Mouse (Mus musculus): ENCODE results near the gene Cct5. TPM values are rescaled to one million over a fixed set of nuclear protein-coding genes. Genes with fewer than 3 reads are reported as not detected.

The Cct5 gene
- polyA plus RNA-seq, 1 experiment from 2014 or later, result 673 TPM

DNA sequence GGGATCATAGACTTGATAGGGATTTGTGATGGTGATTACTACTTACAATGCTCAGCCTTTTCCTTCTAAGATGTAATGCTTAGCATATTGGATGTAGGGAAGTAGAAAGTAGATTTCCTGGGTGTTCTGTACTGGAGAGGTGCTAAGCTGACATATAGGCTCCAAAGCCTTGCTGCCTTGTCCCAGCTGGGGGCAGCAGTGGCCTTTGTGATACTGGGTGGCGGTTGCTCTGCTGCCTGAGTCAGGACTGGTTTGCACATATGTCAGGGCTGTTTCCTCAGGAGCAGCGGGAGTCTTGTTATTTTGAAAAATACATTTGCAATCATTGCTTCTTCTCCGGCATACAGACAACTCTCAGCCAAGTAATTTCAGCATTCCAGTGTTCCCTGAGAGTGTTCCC, 9.4 kb upstream of the Cct5 start:
- Histone ChIP-seq H3K9ac (ENCODE audit: low read length) (no peak overlapping the region), H3K36me3 (ENCODE audit: control insufficient read depth, insufficient read depth, low read length) (peaks cover 9% of the 10 kb centered on the region; the same call in 1 of the 2 replicates), H3K4me1 (ENCODE audit: control insufficient read depth, insufficient read depth, low read length) (no peaks in the 10 kb centered on the region), H3K27me3 (replicated peaks; ENCODE audit: control insufficient read depth, insufficient read depth, low read length) (no peaks in the 10 kb centered on the region), H3K27ac (ENCODE audit: low read depth, low read length) (no peak overlapping the region), H3K4me3 (ENCODE audit: low read depth, low read length) (no peak overlapping the region), H3K4me2 (ENCODE audit: low read length) (no peak overlapping the region), H3K9me3 (replicated peaks; ENCODE audit: control insufficient read depth, low read length) (no peaks in the 10 kb centered on the region)
- ATAC-seq, result peak; percentile 89
- peak; percentile 77 for DNase-seq (ENCODE audit: low spot score)
- WGBS, result 63% methylated on average over 3 of the region's 3 CpGs

DNA sequence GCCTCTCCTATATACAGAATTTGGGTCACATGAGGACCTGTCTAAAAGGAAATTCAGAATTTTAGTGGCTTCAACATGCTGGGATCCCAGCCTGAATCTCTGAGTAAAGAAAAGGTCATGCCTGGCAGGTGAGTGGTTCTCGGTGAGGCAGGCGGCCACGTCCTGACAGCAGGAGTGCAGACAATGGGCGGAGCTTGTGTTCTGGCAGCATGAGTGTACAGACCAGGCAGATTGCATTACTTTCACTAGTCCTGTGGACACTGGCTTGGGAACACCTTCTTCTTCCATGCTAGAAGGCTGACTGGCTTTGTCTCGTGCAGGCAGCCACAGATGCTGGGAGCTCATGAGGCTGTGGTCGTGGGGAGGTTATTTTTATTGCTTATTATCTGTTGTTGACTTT, 5.2 kb upstream of the Cct5 start:
- Histone ChIP-seq H3K9ac (ENCODE audit: low read length) (no peak overlapping the region), H3K4me3 (ENCODE audit: low read depth, low read length) (no peak overlapping the region), H3K9me3 (replicated peaks; ENCODE audit: control insufficient read depth, low read length) (no peaks in the 10 kb centered on the region), H3K4me2 (ENCODE audit: low read length) (no peak overlapping the region), H3K4me1 (ENCODE audit: control insufficient read depth, insufficient read depth, low read length) (peaks cover 7% of the 10 kb centered on the region), H3K27ac (ENCODE audit: low read depth, low read length) (no peak overlapping the region), H3K27me3 (replicated peaks; ENCODE audit: control insufficient read depth, insufficient read depth, low read length) (no peaks in the 10 kb centered on the region), H3K36me3 (ENCODE audit: control insufficient read depth, insufficient read depth, low read length) (peaks cover 7% of the 10 kb centered on the region; the same call in 1 of the 2 replicates)
- ATAC-seq, result no peak
- WGBS, result 75% methylated on average over 6 of the region's 6 CpGs
- no peak for DNase-seq (ENCODE audit: low spot score)

DNA sequence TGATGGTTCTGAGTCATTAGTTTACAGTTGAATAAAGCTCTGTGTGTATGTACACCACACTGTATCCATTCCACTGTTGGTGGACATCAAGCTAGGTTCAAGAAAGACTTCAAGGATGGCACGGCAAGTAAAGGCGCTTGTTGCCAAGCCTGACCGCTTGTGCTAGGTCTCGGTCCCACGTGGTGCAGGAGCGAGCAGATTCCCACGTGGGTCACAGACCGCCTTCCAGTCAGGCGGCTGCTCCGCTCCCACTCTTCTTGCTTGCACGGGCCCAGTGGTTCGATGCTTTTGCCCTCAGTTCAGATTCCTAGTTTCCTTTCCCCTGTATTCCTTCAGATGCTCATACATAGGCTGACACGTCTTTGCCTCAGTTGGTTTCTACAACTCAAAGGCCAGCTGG, 1.5 kb upstream of the Cct5 start:
- ATAC-seq (no peak), DNase-seq (ENCODE audit: low spot score) (no peak)
- Histone ChIP-seq H3K36me3 (ENCODE audit: control insufficient read depth, insufficient read depth, low read length) (0 out of 2 replicates have a peak, but pooled peaks cover 3% of the 10 kb centered on the region), H3K27ac (ENCODE audit: low read depth, low read length) (no peak overlapping the region; the same call in 1 of the 2 replicates), H3K4me3 (ENCODE audit: low read depth, low read length) (peak overlapping the region; percentile 92; the same call in 1 of the 2 replicates), H3K27me3 (replicated peaks; ENCODE audit: control insufficient read depth, insufficient read depth, low read length) (no peaks in the 10 kb centered on the region), H3K4me1 (ENCODE audit: control insufficient read depth, insufficient read depth, low read length) (peaks cover 27% of the 10 kb centered on the region), H3K4me2 (ENCODE audit: low read length) (peak overlapping the region; percentile 52), H3K9ac (ENCODE audit: low read length) (peak overlapping the region; percentile 96), H3K9me3 (replicated peaks; ENCODE audit: control insufficient read depth, low read length) (no peaks in the 10 kb centered on the region)
- WGBS, result 86% methylated on average over 13 of the region's 13 CpGs

DNA sequence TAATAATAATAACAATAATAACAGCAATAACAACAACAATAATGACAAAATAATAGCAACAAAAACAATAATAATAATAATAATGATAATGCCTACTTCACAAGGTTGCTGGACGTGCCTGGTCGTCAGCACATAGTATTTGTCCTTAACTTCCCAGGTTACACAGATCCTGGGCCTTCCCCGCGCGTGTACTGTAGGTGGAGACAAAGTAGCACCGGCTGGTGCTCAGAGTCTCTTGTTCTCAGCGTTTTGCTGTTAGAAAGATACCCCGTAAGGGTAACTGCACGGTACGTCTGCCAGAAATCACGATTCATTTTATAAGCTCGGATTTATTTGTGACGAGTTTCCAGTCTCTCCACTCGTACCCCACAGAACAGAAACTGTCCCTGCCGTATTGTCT, 822 bp upstream of the Cct5 start:
- 4% methylated on average over 15 of the region's 15 CpGs for WGBS
- Histone ChIP-seq H3K4me2 (ENCODE audit: low read length) (peak overlapping the region; percentile 52), H3K9me3 (replicated peaks; ENCODE audit: control insufficient read depth, low read length) (no peaks in the 10 kb centered on the region), H3K4me3 (ENCODE audit: low read depth, low read length) (peak overlapping the region; percentile 92), H3K27ac (ENCODE audit: low read depth, low read length) (peak overlapping the region; percentile 94), H3K36me3 (ENCODE audit: control insufficient read depth, insufficient read depth, low read length) (peaks cover 9% of the 10 kb centered on the region), H3K27me3 (replicated peaks; ENCODE audit: control insufficient read depth, insufficient read depth, low read length) (no peaks in the 10 kb centered on the region), H3K9ac (ENCODE audit: low read length) (peak overlapping the region; percentile 96), H3K4me1 (ENCODE audit: control insufficient read depth, insufficient read depth, low read length) (peaks cover 27% of the 10 kb centered on the region)
- DNase-seq (ENCODE audit: low spot score) (peak; percentile 87), ATAC-seq (peak; percentile 70)

DNA sequence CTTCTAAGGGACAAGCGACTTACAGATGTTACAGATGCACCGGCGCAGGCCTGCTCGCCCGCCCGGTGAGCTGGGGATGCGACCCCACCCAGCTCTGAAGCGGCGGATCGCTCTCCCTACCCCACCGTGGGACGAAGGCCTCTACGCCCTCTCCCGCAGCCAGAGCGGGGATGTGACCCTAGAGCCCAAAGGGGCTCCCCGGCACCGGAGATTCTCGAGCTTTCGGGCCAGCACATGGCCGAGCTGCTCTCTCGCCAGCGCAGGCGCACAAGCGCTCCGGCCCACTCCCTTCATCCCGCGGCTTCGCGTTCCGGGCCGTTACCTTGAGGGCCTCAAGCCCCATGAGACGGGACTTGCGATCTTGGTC, 342 bp downstream of the Cct5 start:
- peaks cover 27% of the 10 kb centered on the region for H3K4me1 ChIP-seq (ENCODE audit: control insufficient read depth, insufficient read depth, low read length)
- peak overlapping the region; percentile 96 for H3K4me2 ChIP-seq (ENCODE audit: low read length)

DNA sequence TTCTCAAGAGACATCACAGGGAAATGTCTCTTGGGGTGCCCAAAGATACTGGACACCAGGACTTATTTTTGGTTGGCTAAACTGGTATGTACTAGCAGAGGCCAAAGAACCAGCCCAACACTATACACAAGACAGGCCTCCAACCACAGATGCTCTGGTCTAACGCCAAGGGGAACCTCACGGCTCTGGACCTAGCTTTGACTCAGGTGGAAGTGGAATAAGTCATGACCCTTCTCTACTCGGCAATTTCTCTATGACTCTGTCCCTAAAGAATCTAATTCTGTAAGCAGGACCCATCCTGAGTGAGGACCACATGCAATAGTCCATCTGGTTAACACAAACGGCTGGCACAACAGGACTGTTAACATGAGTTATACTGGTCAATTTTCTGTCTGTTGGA, 1.8 kb downstream of the Cct5 start:
- no peaks in the 10 kb centered on the region for H3K27me3 ChIP-seq (replicated peaks; ENCODE audit: control insufficient read depth, insufficient read depth, low read length)
- H3K4me1 ChIP-seq (ENCODE audit: control insufficient read depth, insufficient read depth, low read length), result peaks cover 27% of the 10 kb centered on the region
- WGBS, result 74% methylated on average over 4 of the region's 4 CpGs
- no peak for DNase-seq (ENCODE audit: low spot score)
- ATAC-seq, result no peak
- H3K4me3 ChIP-seq (ENCODE audit: low read depth, low read length), result peak overlapping the region; percentile 92; the same call in 1 of the 2 replicates
- H3K9ac ChIP-seq (ENCODE audit: low read length), result no peak overlapping the region
- H3K36me3 ChIP-seq (ENCODE audit: control insufficient read depth, insufficient read depth, low read length), result peaks cover 34% of the 10 kb centered on the region
- no peaks in the 10 kb centered on the region for H3K9me3 ChIP-seq (replicated peaks; ENCODE audit: control insufficient read depth, low read length)
- no peak overlapping the region for H3K27ac ChIP-seq (ENCODE audit: low read depth, low read length)
- H3K4me2 ChIP-seq (ENCODE audit: low read length), result peak overlapping the region; percentile 96

More for the DNA sequence above, 342 bp downstream of the Cct5 start:
- Histone ChIP-seq H3K4me3 (ENCODE audit: low read depth, low read length) (peak overlapping the region; percentile 92), H3K9ac (ENCODE audit: low read length) (peak overlapping the region; percentile 96), H3K27me3 (replicated peaks; ENCODE audit: control insufficient read depth, insufficient read depth, low read length) (no peaks in the 10 kb centered on the region), H3K36me3 (ENCODE audit: control insufficient read depth, insufficient read depth, low read length) (peaks cover 20% of the 10 kb centered on the region), H3K9me3 (replicated peaks; ENCODE audit: control insufficient read depth, low read length) (no peaks in the 10 kb centered on the region), H3K27ac (ENCODE audit: low read depth, low read length) (peak overlapping the region; percentile 94)
- WGBS, result under 1% methylated on average over 33 of the region's 33 CpGs
- ATAC-seq (peak; percentile 74), DNase-seq (ENCODE audit: low spot score) (no peak)

DNA sequence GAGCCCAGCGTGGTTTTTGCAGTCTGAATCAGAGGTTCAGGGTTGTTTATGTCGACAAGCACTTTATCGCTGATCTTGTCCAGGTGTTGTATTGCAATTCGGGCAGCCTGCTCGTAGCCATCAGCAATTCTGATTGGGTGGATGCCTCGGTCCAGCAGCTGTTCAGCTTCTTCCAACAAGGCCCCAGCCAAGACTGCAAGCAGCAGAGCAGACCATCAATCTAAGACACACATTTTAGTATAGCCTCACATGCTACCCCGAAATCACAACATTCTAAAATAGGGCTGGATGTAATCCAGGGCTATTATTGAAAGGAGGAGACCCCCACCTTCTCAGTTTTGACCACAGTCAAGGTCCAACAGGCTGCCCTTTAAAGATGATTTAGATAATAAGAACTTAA, 6.0 kb downstream of the Cct5 start:
- ATAC-seq (no peak), DNase-seq (ENCODE audit: low spot score) (no peak)
- Histone ChIP-seq H3K4me2 (ENCODE audit: low read length) (no peak overlapping the region), H3K9me3 (replicated peaks; ENCODE audit: control insufficient read depth, low read length) (no peaks in the 10 kb centered on the region), H3K27me3 (replicated peaks; ENCODE audit: control insufficient read depth, insufficient read depth, low read length) (no peaks in the 10 kb centered on the region), H3K4me3 (ENCODE audit: low read depth, low read length) (no peak overlapping the region), H3K9ac (ENCODE audit: low read length) (no peak overlapping the region), H3K36me3 (ENCODE audit: control insufficient read depth, insufficient read depth, low read length) (peaks cover 75% of the 10 kb centered on the region), H3K27ac (ENCODE audit: low read depth, low read length) (no peak overlapping the region), H3K4me1 (ENCODE audit: control insufficient read depth, insufficient read depth, low read length) (peaks cover 19% of the 10 kb centered on the region; the same call in 1 of the 2 replicates)
- WGBS, result 95% methylated on average over 7 of the region's 7 CpGs

DNA sequence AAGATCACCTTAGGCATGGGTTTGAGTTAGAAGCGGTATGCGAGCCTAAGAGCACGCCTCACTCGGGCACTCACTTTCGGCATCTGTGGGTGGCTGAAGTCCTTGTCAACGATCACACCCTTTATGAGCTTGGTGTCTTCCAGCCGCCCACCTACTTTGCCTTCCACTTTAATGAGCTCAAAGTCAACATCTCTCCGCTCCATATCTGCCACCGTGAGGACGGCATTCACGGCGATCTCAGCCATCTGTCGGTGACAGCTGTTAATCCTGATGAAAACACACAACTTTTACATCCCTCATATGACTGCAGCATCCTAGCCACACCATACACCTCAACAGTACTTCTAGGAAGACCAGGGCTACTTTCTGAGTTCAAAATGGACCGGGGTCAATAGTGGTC, 7.3 kb downstream of the Cct5 start:
- Histone ChIP-seq H3K36me3 (ENCODE audit: control insufficient read depth, insufficient read depth, low read length) (peaks cover 89% of the 10 kb centered on the region), H3K4me1 (ENCODE audit: control insufficient read depth, insufficient read depth, low read length) (peaks cover 7% of the 10 kb centered on the region; the same call in 1 of the 2 replicates), H3K9me3 (replicated peaks; ENCODE audit: control insufficient read depth, low read length) (no peaks in the 10 kb centered on the region), H3K4me2 (ENCODE audit: low read length) (no peak overlapping the region), H3K27ac (ENCODE audit: low read depth, low read length) (no peak overlapping the region), H3K27me3 (replicated peaks; ENCODE audit: control insufficient read depth, insufficient read depth, low read length) (no peaks in the 10 kb centered on the region), H3K9ac (ENCODE audit: low read length) (no peak overlapping the region), H3K4me3 (ENCODE audit: low read depth, low read length) (no peak overlapping the region)
- WGBS, result 89% methylated on average over 14 of the region's 14 CpGs
- ATAC-seq (no peak), DNase-seq (ENCODE audit: low spot score) (no peak)

DNA sequence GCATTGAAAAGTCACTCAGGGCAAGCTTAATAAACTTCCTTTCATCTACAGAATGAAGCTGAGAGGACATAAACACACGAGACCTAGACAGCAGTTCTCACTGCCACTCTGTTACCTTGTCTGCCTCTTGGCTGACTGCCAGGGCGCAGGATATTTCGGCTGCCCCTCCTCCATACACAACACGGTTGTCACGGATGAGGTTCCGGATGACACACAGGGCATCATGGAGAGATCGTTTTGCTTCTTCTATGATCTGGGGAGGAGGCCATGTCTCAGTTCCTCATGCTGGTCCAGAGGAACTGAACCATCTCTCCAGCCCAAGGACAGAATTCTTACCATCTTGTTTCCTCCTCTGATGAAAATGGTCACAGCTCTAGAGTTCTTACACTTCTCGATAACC, 9.1 kb downstream of the Cct5 start:
- DNase-seq (ENCODE audit: low spot score) (no peak), ATAC-seq (no peak)
- Histone ChIP-seq H3K36me3 (ENCODE audit: control insufficient read depth, insufficient read depth, low read length) (peaks cover 89% of the 10 kb centered on the region), H3K4me1 (ENCODE audit: control insufficient read depth, insufficient read depth, low read length) (no peaks in the 10 kb centered on the region), H3K4me2 (ENCODE audit: low read length) (no peak overlapping the region), H3K9me3 (replicated peaks; ENCODE audit: control insufficient read depth, low read length) (no peaks in the 10 kb centered on the region), H3K27me3 (replicated peaks; ENCODE audit: control insufficient read depth, insufficient read depth, low read length) (no peaks in the 10 kb centered on the region), H3K27ac (ENCODE audit: low read depth, low read length) (no peak overlapping the region), H3K4me3 (ENCODE audit: low read depth, low read length) (no peak overlapping the region), H3K9ac (ENCODE audit: low read length) (no peak overlapping the region)
- 89% methylated on average over 8 of the region's 8 CpGs for WGBS

All from forebrain, embryonic 14.5 days (tissue).